Mouse (Mus musculus) olfactory bulb, adult 2 months (tissue): ENCODE data around the gene Adamts17. TPM values are rescaled to one million over a fixed set of nuclear protein-coding genes. Genes with fewer than 3 reads are reported as not detected.

Experiments used
- H3K27ac ChIP-seq: fragments of 200-500 bp; 2 replicates; pipeline ENCODE4 v1.5.1; 2012; ENCODE audit warnings: low read depth, low read length; ENCODE audit not compliant: insufficient read depth
- H3K4me1 ChIP-seq: fragments of 200-500 bp; 2 replicates; pipeline ENCODE4 v1.6.1; 2012; ENCODE audit warnings: low read length; ENCODE audit not compliant: control insufficient read depth, insufficient read depth
- H3K4me3 ChIP-seq: fragments of 200-500 bp; 2 replicates; pipeline ENCODE4 v1.5.1; 2012; ENCODE audit warnings: mild to moderate bottlenecking, low read depth, low read length, moderate library complexity; ENCODE audit not compliant: insufficient read depth
- CTCF ChIP-seq: fragments of 200-500 bp; IDR thresholded peaks from 2 replicates; pipeline ENCODE4 v1.5.1; 2012; ENCODE audit warnings: low read depth, mild to moderate bottlenecking, low read length, moderate library complexity; ENCODE audit not compliant: insufficient read depth
- POLR2A ChIP-seq: fragments of 200-500 bp; IDR thresholded peaks from 2 replicates; pipeline ENCODE4 v1.6.1; 2012; ENCODE audit warnings: mild to moderate bottlenecking, low read depth, low read length, moderate library complexity; ENCODE audit not compliant: insufficient read depth
- WGBS: fragments of 180-500 bp; shearing (Covaris S2); methylation state at CpG from one replicate; pipeline ENCODE4 v1.1.7; 2018; 5-methylcytosine and 5-hydroxymethylcytosine counted together
- polyA plus RNA-seq: library from polyadenylated mRNA; stranded (reverse); fragments of >200 nt; gene quantifications from 2 replicates; pipeline ENCODE4 v1.2.4, GENCODE M21; 2012; ENCODE audit warnings: low replicate concordance; ENCODE audit not compliant: missing spikeins, insufficient read depth, insufficient read length

The Adamts17 gene
- polyA plus RNA-seq, 1 experiment: not detected

DNA sequence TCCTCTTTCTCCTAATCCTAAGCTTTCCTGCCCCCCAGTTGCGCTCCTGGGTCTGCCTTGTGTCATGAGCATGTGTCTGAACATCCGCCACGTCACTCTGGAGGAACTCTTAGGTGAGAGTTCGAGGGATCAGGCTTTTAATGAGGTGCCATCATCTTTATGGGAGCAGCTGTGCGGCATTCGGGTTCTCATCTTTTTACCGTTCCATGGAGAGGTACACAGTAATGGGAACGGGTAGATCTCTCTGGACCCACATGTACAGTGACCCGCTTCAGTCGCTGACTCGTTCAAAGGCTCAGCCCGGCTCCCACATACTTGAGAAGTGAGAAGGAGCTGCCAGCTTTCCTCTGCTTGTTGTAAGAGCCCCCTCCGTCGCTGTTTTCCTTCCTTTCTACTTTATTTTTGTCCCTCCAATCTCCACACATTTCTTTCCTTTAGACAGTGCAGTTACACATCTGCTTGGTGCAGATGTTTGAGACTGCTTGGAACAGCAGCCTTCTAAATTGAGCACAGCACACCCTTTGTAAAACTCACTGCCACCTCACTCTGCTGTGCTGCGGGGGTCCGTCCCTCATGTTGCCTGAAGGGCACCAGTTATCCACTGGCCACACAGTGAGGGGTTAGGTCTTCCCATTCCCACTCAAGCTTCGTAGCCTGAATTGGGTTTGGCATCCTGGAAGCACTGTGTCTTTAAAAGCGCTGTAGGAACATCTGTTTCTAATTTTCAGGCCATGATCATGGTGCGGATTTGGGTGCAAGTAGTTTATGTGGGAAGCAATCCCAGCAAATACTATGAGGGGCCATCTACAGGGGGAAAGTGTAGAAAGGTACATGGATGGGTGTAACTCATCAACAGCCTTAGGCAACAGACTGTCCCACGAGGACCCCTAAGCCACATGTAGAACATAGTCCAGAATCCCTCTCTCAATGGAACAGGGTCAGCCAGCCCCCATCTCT is 186.9 kb downstream of the Adamts17 start:
- no peaks in the 10 kb centered on the region for H3K4me1 ChIP-seq
- no peak overlapping the region for H3K4me3 ChIP-seq
- WGBS: 79% methylated on average over 20 of the region's 20 CpGs
- no peak overlapping the region for H3K27ac ChIP-seq
- no peak for TF ChIP-seq CTCF
- no peak for TF ChIP-seq POLR2A

DNA sequence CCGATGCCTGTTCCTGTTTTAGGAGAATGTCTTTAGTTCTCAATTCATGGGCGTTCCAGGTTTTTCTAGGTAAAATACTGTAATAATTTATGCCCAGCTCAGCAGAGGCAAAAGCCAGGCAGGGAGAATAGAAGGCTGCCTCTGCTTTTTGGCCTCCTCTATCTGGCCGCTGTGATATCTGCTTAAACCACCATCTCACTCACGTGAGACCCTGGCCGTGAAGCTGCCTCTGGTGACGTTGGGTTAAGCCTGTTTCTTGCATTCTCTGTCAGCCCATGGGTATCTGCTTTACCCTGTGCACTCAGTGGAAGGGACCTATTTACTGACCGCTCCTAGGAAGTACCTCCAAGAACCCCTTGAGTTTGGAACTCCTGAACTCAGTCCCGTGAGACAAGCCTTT is 187.7 kb downstream of the Adamts17 start:
- WGBS: 94% methylated on average over 8 of the region's 8 CpGs
- H3K27ac ChIP-seq: no peak overlapping the region
- H3K4me3 ChIP-seq: no peak overlapping the region
- no peaks in the 10 kb centered on the region for H3K4me1 ChIP-seq
- no peak for TF ChIP-seq POLR2A
- TF ChIP-seq CTCF: no peak

DNA sequence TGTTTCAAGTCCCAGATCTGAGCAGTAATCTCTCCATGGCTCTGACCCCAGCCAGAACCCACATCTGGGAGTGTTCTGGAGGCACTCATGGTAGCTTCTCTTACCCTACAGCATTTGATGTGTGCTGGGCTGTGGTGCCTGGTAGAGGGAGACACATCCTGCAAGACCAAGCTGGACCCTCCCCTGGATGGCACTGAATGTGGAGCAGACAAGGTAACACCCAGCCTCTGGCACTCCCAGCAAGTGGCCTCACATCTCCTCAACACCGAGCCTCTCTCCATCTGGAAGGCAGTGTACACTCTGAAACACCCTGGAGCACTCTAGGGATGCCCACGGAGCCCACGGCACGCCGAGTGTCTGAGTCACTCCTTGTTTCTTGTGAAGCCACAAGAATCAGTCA is 188.2 kb downstream of the Adamts17 start:
- Histone ChIP-seq H3K4me3 (no peak overlapping the region), H3K4me1 (no peaks in the 10 kb centered on the region), H3K27ac (no peak overlapping the region)
- TF ChIP-seq CTCF (no peak), POLR2A (no peak)
- 92% methylated on average over 5 of the region's 5 CpGs for WGBS

DNA sequence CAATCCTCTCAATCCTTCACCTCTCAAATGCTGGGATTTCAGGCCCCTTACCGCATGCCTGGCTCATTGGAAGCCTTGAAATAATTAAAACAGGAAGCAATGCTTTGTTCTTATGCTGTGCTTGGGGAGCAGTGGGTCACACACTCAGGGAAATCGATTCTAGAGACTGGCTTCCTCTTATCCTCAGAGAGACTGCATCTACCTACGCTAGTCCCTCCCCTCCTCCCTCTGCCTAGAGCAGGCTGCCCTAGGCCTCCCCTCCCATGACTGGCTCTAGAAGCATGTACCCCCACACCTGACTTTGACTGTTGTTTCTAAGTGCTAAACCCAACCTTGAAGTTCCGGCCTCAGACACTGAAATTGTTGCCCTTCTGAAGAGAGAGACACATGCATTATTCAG is 189.4 kb downstream of the Adamts17 start:
- Histone ChIP-seq H3K27ac (no peak overlapping the region), H3K4me3 (no peak overlapping the region), H3K4me1 (no peaks in the 10 kb centered on the region)
- TF ChIP-seq CTCF (no peak), POLR2A (no peak)
- 81% methylated on average over 4 of the region's 4 CpGs for WGBS

DNA sequence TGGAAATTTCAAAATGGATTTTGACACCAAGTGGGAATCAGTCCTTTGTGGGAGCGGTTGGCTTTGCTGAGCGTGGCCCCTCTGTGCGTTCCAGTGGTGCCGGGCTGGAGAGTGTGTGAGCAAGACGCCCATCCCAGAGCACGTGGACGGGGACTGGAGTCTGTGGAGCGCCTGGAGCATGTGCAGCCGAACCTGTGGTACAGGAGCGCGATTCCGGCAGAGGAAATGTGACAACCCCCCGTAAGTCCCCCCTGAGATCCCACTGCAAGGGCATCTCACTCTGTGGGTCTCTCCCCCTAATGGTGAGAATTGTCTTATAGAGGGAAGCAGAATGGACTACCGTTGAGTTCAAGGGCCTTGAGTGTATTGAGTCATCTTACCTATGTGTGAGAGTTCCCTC is 189.9 kb downstream of the Adamts17 start:
- 96% methylated on average over 14 of the region's 14 CpGs for WGBS
- no peak for TF ChIP-seq POLR2A
- TF ChIP-seq CTCF: no peak

DNA sequence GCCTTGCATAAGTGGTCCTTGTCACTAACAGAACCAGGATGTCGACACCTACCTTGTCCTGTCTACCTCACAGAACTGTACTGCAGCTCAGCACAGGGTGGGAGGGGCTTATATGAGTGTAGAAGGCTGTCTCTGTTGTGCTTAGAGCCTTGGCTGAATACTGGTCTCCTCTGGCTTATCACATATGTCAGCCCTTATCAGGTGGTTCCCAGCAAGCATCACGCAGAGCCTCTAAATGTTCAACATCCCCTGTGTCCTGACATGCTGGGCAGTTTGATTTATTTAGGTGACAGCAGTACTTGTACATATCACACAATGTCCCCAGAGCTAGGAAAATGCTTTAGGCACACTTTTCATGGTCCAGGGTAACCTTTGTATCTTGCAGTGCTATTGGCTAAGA is 191.7 kb downstream of the Adamts17 start:
- WGBS: 94% methylated on average over 2 of the region's 2 CpGs
- no peak overlapping the region for H3K27ac ChIP-seq
- no peak overlapping the region for H3K4me3 ChIP-seq
- TF ChIP-seq CTCF (no peak), POLR2A (no peak)
- no peaks in the 10 kb centered on the region for H3K4me1 ChIP-seq

More for the DNA sequence above, 189.9 kb downstream of the Adamts17 start:
- Histone ChIP-seq H3K27ac (no peak overlapping the region), H3K4me1 (no peaks in the 10 kb centered on the region), H3K4me3 (no peak overlapping the region)

DNA sequence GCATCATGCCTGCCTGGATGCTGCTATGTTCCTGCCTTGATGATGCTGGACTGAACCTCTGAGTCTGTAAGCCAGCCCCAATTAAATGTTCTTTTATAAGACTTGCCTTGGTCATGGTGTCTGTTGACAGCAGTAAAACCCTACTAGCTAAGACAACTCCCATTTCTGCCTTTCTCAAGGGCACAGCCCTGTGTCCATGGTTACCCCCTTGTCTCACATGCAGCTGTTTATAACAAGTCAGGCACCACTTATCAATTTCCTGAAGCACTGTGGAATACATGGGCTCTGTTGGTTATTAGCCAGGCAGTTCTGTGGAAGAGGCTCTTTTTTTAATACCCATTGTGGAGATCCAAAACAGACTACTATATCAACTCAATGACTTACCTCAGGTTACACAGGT is 193.1 kb downstream of the Adamts17 start:
- Histone ChIP-seq H3K4me1 (no peaks in the 10 kb centered on the region), H3K4me3 (no peak overlapping the region), H3K27ac (no peak overlapping the region)
- no peak for TF ChIP-seq POLR2A
- no peak for TF ChIP-seq CTCF

DNA sequence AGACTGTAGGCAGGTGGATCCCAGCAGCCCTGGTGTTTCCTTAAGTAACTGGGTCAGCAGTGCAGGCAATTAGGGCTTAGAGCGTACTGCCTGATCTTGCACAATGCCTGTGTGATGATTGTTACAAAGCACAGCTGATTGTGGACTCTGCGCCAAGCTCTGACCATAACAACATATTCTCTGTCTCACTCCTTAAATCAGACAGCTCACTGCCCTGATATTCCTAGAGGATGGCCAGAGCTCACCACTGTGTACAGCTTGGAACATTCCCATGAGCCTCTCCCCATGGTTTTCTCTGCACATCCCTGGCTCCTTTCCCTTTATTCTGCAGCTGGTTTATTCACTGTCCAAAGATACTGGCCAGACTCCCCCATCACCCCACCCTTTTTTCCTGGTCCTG is 194.8 kb downstream of the Adamts17 start:
- WGBS: 65% methylated on average over 2 of the region's 2 CpGs

DNA sequence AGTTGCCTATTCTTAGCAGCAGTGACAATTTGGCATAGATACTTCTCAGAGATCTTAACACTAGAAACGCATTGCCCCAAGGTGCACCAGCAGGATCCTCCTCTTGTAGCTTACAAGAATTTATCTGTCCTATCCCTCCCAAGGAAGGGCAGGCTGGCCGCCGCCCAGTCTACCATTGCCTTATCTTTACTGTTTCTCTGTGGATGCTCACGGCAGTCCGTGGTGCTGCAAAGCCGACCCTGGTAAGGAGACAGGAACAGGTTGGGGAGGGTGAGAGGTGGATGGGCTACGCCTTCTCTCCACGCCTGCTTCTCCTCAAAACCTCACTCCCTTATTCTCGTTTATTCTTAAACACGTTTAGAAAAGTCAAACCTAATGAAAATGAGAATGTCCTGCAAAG is 195.7 kb downstream of the Adamts17 start:
- no peak overlapping the region for H3K4me3 ChIP-seq
- WGBS: 89% methylated on average over 10 of the region's 10 CpGs
- TF ChIP-seq POLR2A (no peak), CTCF (no peak)
- no peak overlapping the region for H3K27ac ChIP-seq
- H3K4me1 ChIP-seq: no peaks in the 10 kb centered on the region

More for the DNA sequence above, 194.8 kb downstream of the Adamts17 start:
- Histone ChIP-seq H3K4me1 (no peaks in the 10 kb centered on the region), H3K27ac (no peak overlapping the region), H3K4me3 (no peak overlapping the region)
- TF ChIP-seq CTCF (no peak), POLR2A (no peak)

DNA sequence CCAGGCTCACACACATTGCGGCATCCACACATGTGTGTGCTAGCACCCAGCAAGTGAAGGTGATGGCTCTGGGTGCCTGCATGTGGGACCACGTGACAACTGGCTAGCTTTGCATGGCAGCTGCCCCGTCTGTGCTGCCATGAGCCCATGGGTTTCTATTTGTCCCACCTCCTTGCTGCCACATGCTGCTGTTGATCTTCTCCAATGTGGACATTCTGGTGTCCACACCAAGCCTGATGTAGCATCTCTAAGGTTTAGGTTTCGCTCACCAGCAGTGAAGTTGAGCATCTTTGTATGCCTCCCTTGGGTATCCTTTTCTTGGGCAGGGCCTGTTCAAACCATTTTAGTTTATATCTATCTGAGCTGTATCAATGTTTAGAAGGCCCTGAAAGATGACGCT is 196.1 kb downstream of the Adamts17 start:
- no peak overlapping the region for H3K4me3 ChIP-seq
- TF ChIP-seq POLR2A: no peak
- no peak for TF ChIP-seq CTCF
- no peaks in the 10 kb centered on the region for H3K4me1 ChIP-seq
- no peak overlapping the region for H3K27ac ChIP-seq
- 95% methylated on average over 5 of the region's 5 CpGs for WGBS
